Mouse (Mus musculus) megakaryocyte, embryonic 14.5 days (primary cell): ENCODE results near the gene Chordc1.

ENCODE experiments used
- FLI1 ChIP-seq: IDR thresholded peaks from 2 replicates; pipeline ENCODE4 v1.6.1; 2012; ENCODE audit warnings: low read length, inconsistent platforms, mixed read lengths
- GATA1 ChIP-seq: IDR thresholded peaks from 3 replicates; pipeline ENCODE4 v1.6.1; 2012; ENCODE audit warnings: mixed read lengths, low read length, inconsistent platforms, borderline replicate concordance

DNA sequence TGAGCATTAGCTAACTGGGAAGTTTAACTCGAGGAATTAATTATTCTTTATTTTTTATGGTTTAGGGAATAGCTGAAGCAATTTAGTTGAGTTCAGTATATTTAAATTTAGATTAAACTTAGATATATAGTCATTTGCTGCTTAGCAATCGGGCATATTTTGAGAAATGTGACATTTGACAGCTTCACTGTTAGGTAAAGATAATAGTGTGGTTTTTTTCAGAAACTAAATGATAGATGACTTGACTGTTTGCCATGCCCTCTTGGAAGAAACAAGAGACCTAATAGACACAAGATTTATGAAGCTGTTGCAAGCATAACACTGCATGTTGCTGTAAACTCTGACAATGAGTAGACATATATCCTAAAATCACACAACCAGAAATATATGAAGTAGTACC, 15.1 kb upstream of the Chordc1 start:
- TF ChIP-seq GATA1 (no peak), FLI1 (no peak)
